Mouse (Mus musculus) liver, embryonic 15.5 days (tissue): Measurements from ENCODE around the gene Slc7a7. TPM values are rescaled to one million over a fixed set of nuclear protein-coding genes. Genes with fewer than 3 reads are reported as not detected.

Experiments
- ATAC-seq: fragments of 200-750 bp; cut with Nextera tagmentation; 2 replicates; pipeline ENCODE4 v1.8.0; 2017; ENCODE audit warnings: moderate number of reproducible peaks, mild to moderate bottlenecking, moderate library complexity; ENCODE audit not compliant: insufficient read depth
- H3K27ac ChIP-seq: fragments of 300-500 bp; sonication (generic); replicated peaks from 2 replicates; pipeline ENCODE4 v1.5.1; 2015; ENCODE audit warnings: mild to moderate bottlenecking, inconsistent platforms
- H3K27me3 ChIP-seq: fragments of 300-500 bp; sonication (generic); 2 replicates; pipeline ENCODE4 v1.6.1; 2015; ENCODE audit warnings: mild to moderate bottlenecking, inconsistent platforms
- H3K36me3 ChIP-seq: fragments of 300-500 bp; sonication (generic); replicated peaks from 2 replicates; pipeline ENCODE4 v1.6.1; 2015; ENCODE audit warnings: moderate library complexity, mild to moderate bottlenecking, inconsistent platforms
- H3K4me1 ChIP-seq: fragments of 300-500 bp; sonication (generic); replicated peaks from 2 replicates; pipeline ENCODE4 v1.6.1; 2015; ENCODE audit warnings: inconsistent platforms
- H3K4me2 ChIP-seq: fragments of 300-500 bp; sonication (generic); 2 replicates; pipeline ENCODE4 v1.6.1; 2015; ENCODE audit warnings: moderate library complexity, mild to moderate bottlenecking, inconsistent platforms
- H3K4me3 ChIP-seq: fragments of 300-500 bp; sonication (generic); replicated peaks from 2 replicates; pipeline ENCODE4 v1.5.1; 2015; ENCODE audit warnings: mild to moderate bottlenecking, inconsistent platforms
- H3K9ac ChIP-seq: fragments of 300-500 bp; sonication (generic); 2 replicates; pipeline ENCODE4 v1.6.1; 2015; ENCODE audit warnings: moderate library complexity, mild to moderate bottlenecking, inconsistent platforms
- H3K9me3 ChIP-seq: fragments of 300-500 bp; sonication (generic); replicated peaks from 2 replicates; pipeline ENCODE4 v1.6.1; 2016; ENCODE audit warnings: inconsistent platforms
- WGBS: fragments of 180-500 bp; shearing (Covaris S2); methylation state at CpG from one replicate; pipeline ENCODE4 v1.1.7; 2015; ENCODE audit warnings: mixed read lengths; ENCODE audit not compliant: insufficient replicate concordance; 5-methylcytosine and 5-hydroxymethylcytosine counted together
- polyA plus RNA-seq: library from polyadenylated mRNA; unstranded; fragments of >200 nt; fragmentation: Nextera tagmentation; extraction: Ambion mirVana; gene quantifications from 2 replicates; pipeline ENCODE4 v1.2.1, GENCODE M21; 2015

Slc7a7 gene
- polyA plus RNA-seq, 1 experiment from 2014 or later: 10.5 TPM

DNA sequence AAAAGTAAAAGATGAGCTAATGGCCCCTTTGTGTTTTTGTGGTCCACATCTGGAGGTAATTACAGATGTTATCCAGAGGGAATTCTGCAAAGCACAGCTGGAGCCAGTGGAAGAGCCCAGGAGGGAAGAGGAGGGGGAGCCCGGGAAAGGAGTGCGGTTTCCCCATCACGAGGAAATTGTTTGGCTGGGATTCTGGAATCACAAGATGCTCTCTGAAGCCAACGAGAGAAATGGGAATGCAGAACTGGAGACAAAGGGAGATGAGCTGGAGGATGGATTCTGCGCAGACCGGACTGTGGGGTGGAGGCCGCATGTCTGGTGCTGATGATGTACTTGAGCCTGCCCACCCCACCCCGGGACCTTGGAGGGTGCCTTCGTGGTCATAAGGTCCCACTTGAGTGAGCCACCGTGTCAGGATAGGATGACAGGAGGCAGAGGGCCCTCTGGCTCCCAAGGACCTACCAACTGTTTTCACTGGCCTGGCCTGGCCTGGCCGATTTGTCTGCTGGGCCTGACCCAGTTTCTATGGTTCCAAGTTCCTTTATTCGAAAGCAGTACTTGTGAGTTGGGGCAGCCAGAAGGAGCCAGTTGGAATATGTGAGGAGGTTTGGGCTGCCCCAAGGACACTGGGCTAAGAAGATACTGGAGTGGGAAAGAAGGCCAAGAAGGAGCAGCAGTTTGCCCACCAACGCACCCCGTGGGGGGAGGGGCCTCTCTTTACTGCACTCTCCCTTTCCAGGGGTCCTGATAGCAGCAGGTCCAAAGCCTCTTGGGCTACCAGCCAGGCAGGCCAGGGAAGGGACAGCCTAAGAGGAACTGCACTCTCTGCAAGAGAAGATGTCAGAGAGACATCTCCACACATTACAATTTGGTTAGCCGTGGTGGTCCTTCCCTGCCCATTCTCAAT lies 26.4 kb upstream of the Slc7a7 start:
- Histone ChIP-seq H3K9me3 (no peaks in the 10 kb centered on the region), H3K36me3 (peaks cover 14% of the 10 kb centered on the region), H3K27ac (no peak overlapping the region), H3K4me2 (no peak overlapping the region), H3K4me1 (peaks cover 37% of the 10 kb centered on the region), H3K4me3 (no peak overlapping the region), H3K27me3 (peaks cover 8% of the 10 kb centered on the region; the same call in 1 of the 2 replicates), H3K9ac (no peak overlapping the region)
- 67% methylated on average over 15 of the region's 15 CpGs for WGBS
- no peak for ATAC-seq

DNA sequence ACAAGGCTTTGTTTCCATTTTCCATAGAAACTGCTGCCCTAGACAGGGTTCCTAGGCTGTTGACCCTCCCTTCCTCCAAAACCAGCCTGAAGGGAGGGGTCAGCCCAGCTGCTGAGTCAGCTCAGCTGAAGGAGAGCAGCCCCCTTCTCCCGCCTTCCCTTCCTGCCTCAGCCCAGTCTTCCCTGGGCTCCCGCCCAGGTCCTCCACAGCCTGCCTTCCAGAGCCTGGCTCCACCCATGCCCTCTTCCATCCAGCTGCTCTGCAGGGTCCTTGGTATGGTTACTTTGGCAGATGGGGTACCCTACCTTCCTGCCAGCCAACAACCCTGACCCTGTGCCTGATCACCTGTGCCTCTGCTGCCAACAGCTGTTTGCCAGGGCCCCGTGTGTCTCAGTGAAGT lies 25.6 kb upstream of the Slc7a7 start:
- H3K4me3 ChIP-seq: no peak overlapping the region
- no peak overlapping the region for H3K27ac ChIP-seq
- peak; percentile 19; the same call in 1 of the 2 replicates for ATAC-seq
- peaks cover 30% of the 10 kb centered on the region for H3K4me1 ChIP-seq
- H3K9me3 ChIP-seq: no peaks in the 10 kb centered on the region
- WGBS: 24% methylated on average over 3 of the region's 3 CpGs
- H3K9ac ChIP-seq: no peak overlapping the region
- H3K4me2 ChIP-seq: no peak overlapping the region
- H3K27me3 ChIP-seq: peaks cover 8% of the 10 kb centered on the region; the same call in 1 of the 2 replicates
- H3K36me3 ChIP-seq: peaks cover 21% of the 10 kb centered on the region

DNA sequence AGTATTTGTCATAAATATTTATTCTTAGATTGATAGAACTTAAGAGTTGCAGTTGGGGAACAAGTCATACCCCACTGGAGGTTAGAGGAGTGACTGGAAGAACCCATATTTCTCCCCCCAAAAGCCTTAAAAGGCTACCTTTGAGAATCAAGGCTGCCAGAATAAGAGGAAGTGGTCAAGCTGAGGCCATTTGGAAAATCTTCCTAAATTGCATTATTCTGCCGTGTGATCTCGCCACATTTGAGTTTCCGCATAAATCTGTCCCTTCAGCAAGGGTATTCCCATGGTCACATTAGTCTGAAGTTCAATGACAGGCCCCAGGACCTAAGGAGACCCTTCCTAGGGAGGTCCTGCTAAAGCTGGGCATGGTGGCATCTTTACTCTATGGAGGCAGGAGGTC lies 25.0 kb upstream of the Slc7a7 start:
- H3K9ac ChIP-seq: no peak overlapping the region
- 42% methylated on average over 3 of the region's 3 CpGs for WGBS
- H3K4me2 ChIP-seq: no peak overlapping the region
- ATAC-seq: no peak
- H3K4me3 ChIP-seq: no peak overlapping the region
- H3K4me1 ChIP-seq: peaks cover 26% of the 10 kb centered on the region
- peaks cover 24% of the 10 kb centered on the region for H3K36me3 ChIP-seq
- peaks cover 8% of the 10 kb centered on the region; the same call in 1 of the 2 replicates for H3K27me3 ChIP-seq
- H3K9me3 ChIP-seq: no peaks in the 10 kb centered on the region
- H3K27ac ChIP-seq: no peak overlapping the region

- 52% methylated on average over 4 of the region's 4 CpGs for WGBS
- no peak overlapping the region for H3K9ac ChIP-seq
- H3K27me3 ChIP-seq: peaks cover 8% of the 10 kb centered on the region; the same call in 1 of the 2 replicates
- H3K27ac ChIP-seq: no peak overlapping the region
- H3K4me3 ChIP-seq: no peak overlapping the region
- H3K36me3 ChIP-seq: peaks cover 24% of the 10 kb centered on the region
- ATAC-seq: no peak
- peaks cover 26% of the 10 kb centered on the region for H3K4me1 ChIP-seq
- no peaks in the 10 kb centered on the region for H3K9me3 ChIP-seq
- H3K4me2 ChIP-seq: no peak overlapping the region
Measured at GRCm38 (mm10) chr14:54441365-54441764, 23.8 kb upstream of the Slc7a7 start.

DNA sequence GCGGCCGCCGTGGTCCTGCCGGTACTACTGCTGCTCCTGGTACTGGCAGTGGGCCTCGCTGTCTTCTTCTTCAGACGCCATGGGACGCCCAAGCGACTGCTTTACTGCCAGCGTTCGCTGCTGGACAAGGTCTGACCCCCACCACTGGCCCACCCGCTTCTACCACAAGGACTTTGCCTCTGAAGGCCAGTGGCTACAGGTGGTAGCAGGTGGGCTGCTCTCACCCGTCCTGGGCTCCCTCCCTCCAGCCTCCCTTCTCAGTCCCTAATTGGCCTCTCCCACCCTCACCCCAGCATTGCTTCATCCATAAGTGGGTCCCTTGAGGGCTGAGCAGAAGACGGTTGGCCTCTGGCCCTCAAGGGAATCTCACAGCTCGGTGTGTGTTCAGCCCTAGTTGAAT lies 23.0 kb upstream of the Slc7a7 start:
- Histone ChIP-seq H3K36me3 (peaks cover 24% of the 10 kb centered on the region), H3K4me1 (peaks cover 19% of the 10 kb centered on the region), H3K9ac (no peak overlapping the region), H3K4me3 (no peak overlapping the region), H3K27me3 (peaks cover 10% of the 10 kb centered on the region; the same call in 1 of the 2 replicates), H3K4me2 (no peak overlapping the region), H3K9me3 (no peaks in the 10 kb centered on the region), H3K27ac (no peak overlapping the region)
- WGBS: 80% methylated on average over 14 of the region's 14 CpGs
- ATAC-seq: no peak

GRCm38 (mm10) chr14:54439610-54440009 lies 22.0 kb upstream of the Slc7a7 start:
- no peak overlapping the region for H3K27ac ChIP-seq
- peaks cover 14% of the 10 kb centered on the region; the same call in 1 of the 2 replicates for H3K4me1 ChIP-seq
- H3K27me3 ChIP-seq: peaks cover 15% of the 10 kb centered on the region
- no peak for ATAC-seq
- WGBS: 67% methylated on average over 7 of the region's 7 CpGs
- H3K9me3 ChIP-seq: no peaks in the 10 kb centered on the region
- H3K36me3 ChIP-seq: peaks cover 24% of the 10 kb centered on the region
- H3K4me2 ChIP-seq: no peak overlapping the region
- H3K4me3 ChIP-seq: no peak overlapping the region
- no peak overlapping the region for H3K9ac ChIP-seq

DNA sequence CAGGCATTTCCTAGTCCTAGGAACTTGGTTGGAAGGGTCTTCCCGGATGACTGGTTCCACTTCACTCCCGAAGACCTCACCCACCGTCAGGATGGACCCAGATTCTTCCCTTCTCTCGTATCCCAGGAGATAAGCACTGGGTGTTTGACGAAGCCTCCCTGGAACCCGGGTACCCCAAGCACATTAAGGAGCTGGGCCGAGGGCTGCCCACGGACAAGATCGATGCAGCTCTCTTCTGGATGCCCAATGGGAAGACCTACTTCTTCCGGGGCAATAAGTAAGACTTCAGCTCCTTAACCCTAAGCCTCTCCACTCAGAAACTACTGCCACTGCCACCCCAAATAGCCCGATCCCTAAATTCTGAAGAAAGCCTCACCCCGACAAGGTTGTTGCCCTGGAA lies 21.6 kb upstream of the Slc7a7 start:
- H3K4me1 ChIP-seq: peaks cover 15% of the 10 kb centered on the region
- no peak overlapping the region for H3K4me3 ChIP-seq
- no peak overlapping the region for H3K9ac ChIP-seq
- no peak overlapping the region for H3K4me2 ChIP-seq
- no peak for ATAC-seq
- H3K27me3 ChIP-seq: peaks cover 20% of the 10 kb centered on the region
- H3K27ac ChIP-seq: no peak overlapping the region
- H3K36me3 ChIP-seq: peaks cover 24% of the 10 kb centered on the region
- no peaks in the 10 kb centered on the region for H3K9me3 ChIP-seq
- WGBS: 77% methylated on average over 12 of the region's 12 CpGs

DNA sequence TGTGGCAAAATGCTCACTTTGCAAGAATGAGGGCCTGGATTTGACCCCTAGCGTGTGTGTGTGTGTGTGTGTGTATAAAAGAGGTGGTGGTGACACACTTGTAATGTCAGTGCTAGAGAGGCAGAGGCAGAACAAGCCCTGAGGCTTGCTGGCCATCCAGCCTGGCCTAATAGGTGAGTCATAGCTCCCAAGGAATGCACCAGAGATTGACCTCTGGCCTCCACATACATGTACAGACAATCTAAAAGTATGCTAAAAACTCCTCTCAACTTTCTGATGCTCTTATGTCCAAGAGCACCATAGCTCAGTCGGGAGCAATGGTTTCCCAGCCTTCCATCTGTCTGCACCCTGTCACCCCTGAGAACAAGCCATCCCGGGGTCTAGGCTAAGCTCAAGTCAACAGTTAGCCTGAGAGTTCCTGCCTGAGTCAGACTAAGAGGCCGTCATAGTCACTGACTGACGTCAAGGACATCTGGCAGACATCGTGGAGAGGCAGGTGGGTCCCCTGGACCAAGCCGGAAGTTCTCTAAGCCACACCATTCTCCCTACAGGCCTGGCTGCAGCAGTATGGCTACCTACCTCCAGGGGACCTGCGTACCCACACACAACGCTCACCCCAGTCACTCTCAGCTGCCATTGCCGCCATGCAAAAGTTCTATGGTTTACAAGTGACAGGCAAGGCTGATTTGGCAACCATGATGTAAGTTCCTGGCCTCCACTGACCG lies 17.8 kb upstream of the Slc7a7 start:
- Histone ChIP-seq H3K4me1 (peaks cover 44% of the 10 kb centered on the region), H3K4me3 (no peak overlapping the region), H3K4me2 (no peak overlapping the region), H3K9ac (no peak overlapping the region), H3K27ac (no peak overlapping the region), H3K27me3 (peaks cover 54% of the 10 kb centered on the region), H3K36me3 (peaks cover 24% of the 10 kb centered on the region), H3K9me3 (no peaks in the 10 kb centered on the region)
- 62% methylated on average over 11 of the region's 11 CpGs for WGBS
- no peak for ATAC-seq

- Histone ChIP-seq H3K4me2 (peak overlapping the region; percentile 72), H3K9me3 (no peaks in the 10 kb centered on the region), H3K27me3 (peaks cover 63% of the 10 kb centered on the region), H3K4me1 (peaks cover 55% of the 10 kb centered on the region), H3K9ac (0 out of 2 replicates have a peak overlapping the region, but pooled peaks have one; percentile 61), H3K36me3 (peaks cover 14% of the 10 kb centered on the region), H3K27ac (no peak overlapping the region), H3K4me3 (peak overlapping the region; percentile 62)
- peak; percentile 19 for ATAC-seq
- WGBS: 44% methylated on average over 12 of the region's 12 CpGs
Measured at GRCm38 (mm10) chr14:54433941-54434531, 16.5 kb upstream of the Slc7a7 start.

- peaks cover 7% of the 10 kb centered on the region; the same call in 1 of the 2 replicates for H3K36me3 ChIP-seq
- no peak overlapping the region; the same call in 1 of the 2 replicates for H3K27ac ChIP-seq
- peak overlapping the region; percentile 61; the same call in 1 of the 2 replicates for H3K9ac ChIP-seq
- WGBS: 21% methylated on average over 17 of the region's 17 CpGs
- ATAC-seq: no peak
- peak overlapping the region; percentile 62 for H3K4me3 ChIP-seq
- peak overlapping the region; percentile 72 for H3K4me2 ChIP-seq
- H3K4me1 ChIP-seq: peaks cover 61% of the 10 kb centered on the region
- H3K9me3 ChIP-seq: no peaks in the 10 kb centered on the region
- peaks cover 63% of the 10 kb centered on the region for H3K27me3 ChIP-seq
Measured at GRCm38 (mm10) chr14:54432837-54433830, 15.6 kb upstream of the Slc7a7 start.
